Mouse (Mus musculus) MN1 (cell line): ENCODE results near the gene Wdr82.

Experiments used
- DNase-seq: peaks from one replicate; pipeline ENCODE4 v3.0.0-alpha.2; 2016; ENCODE audit warnings: low spot score

Gene Wdr82

DNA sequence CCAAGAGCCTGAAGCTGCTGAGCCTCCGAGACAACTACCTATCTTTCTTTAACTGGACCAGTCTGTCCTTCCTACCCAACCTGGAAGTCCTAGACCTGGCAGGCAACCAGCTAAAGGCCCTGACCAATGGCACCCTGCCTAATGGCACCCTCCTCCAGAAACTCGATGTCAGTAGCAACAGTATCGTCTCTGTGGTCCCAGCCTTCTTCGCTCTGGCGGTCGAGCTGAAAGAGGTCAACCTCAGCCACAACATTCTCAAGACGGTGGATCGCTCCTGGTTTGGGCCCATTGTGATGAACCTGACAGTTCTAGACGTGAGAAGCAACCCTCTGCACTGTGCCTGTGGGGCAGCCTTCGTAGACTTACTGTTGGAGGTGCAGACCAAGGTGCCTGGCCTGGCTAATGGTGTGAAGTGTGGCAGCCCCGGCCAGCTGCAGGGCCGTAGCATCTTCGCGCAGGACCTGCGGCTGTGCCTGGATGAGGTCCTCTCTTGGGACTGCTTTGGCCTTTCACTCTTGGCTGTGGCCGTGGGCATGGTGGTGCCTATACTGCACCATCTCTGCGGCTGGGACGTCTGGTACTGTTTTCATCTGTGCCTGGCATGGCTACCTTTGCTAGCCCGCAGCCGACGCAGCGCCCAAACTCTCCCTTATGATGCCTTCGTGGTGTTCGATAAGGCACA is 54.9 kb downstream of the Wdr82 start:
- DNase-seq = no peak

DNA sequence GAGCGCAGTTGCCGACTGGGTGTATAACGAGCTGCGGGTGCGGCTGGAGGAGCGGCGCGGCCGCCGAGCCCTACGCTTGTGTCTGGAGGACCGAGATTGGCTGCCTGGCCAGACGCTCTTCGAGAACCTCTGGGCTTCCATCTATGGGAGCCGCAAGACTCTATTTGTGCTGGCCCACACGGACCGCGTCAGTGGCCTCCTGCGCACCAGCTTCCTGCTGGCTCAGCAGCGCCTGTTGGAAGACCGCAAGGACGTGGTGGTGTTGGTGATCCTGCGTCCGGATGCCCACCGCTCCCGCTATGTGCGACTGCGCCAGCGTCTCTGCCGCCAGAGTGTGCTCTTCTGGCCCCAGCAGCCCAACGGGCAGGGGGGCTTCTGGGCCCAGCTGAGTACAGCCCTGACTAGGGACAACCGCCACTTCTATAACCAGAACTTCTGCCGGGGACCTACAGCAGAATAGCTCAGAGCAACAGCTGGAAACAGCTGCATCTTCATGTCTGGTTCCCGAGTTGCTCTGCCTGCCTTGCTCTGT is 55.5 kb downstream of the Wdr82 start:
- no peak for DNase-seq

GRCm38 (mm10) chr9:106227790-106228429 is 57.2 kb downstream of the Wdr82 start:
- no peak for DNase-seq

- no peak for DNase-seq
Observed at GRCm38 (mm10) chr9:106230051-106230733, 59.5 kb downstream of the Wdr82 start.

DNA sequence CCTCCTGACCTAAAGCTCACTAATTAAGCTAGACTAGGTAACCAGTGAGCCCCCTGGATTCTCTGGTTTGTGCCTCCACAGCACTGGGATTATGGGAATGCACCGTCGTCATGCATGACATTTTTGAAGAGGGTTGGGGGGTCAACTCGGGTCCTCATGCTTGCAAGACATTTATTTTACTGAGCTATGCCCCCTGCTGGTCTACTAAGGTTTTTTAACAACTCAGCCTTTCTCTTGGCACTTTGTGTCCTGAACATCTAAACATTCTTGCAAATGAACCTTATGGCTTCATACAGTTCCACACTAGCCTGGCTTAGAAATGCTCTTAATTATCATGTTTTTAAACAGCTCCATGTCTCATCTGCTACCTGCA is 60.0 kb downstream of the Wdr82 start:
- no peak for DNase-seq

- no peak for DNase-seq
Observed at GRCm38 (mm10) chr9:106231220-106231619, 60.5 kb downstream of the Wdr82 start.

GRCm38 (mm10) chr9:106231816-106232215 is 61.1 kb downstream of the Wdr82 start:
- DNase-seq = no peak

DNA sequence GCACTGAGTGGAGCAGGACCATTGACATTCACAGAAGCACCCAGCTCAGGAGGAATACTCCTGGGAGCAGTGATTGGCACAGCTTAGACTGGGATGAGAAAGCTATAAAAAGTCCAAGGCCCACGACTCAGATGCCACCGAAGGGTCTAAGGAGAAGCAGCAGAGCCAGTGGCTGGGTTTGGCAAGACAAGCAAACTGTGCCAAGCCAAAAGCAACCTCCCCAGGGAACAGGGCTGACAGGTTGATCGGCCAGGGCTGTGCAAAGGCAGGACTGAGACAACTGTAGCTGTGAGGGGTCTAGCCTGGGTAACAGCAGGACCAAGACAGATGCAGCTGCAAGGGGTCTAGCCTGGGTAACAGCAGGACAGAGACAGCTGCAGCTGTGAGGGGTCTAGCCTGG is 62.2 kb downstream of the Wdr82 start:
- no peak for DNase-seq

DNA sequence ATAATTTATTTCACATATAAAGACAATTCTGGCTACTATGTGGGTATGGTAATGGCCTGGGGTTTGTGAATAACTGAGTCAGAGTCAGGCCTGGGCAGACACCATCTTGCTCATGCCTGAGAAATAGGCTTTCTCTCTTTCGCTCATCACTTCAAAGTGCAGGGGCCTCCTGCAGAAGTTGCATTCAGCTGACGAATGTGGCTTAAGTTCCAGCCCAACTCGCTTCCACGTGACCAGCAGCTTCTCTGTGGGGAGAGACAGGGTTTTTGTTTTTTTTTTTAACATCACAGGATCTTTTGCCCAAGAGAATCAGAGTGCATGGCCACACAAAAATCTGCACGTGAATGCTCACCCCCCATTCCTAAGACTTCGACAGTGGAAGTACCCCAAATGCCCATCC is 63.2 kb downstream of the Wdr82 start:
- DNase-seq = no peak

GRCm38 (mm10) chr9:106235194-106235830 is 64.6 kb downstream of the Wdr82 start:
- no peak for DNase-seq

GRCm38 (mm10) chr9:106236156-106236817 is 65.6 kb downstream of the Wdr82 start:
- DNase-seq = no peak

GRCm38 (mm10) chr9:106236818-106237211 is 66.1 kb downstream of the Wdr82 start:
- no peak for DNase-seq

DNA sequence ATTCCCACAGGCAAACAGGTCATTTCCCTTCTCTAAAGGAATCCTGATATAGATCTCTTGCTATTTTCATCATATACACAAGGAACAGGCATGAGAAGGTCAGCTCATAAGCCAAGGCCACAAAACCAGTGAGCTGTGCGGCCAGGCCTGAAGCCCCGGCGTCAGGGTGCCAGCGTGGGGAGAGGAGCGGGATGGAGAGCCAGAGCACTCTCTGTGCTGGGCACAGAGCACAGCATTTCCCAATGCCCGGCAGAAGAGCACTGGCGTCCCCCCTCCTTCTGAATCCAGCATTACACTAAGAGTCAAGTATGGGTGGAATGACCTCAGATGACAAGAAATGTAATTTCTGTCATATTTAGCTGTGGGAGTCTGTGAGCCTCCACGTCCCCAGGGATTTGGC is 66.7 kb downstream of the Wdr82 start:
- DNase-seq = no peak

DNA sequence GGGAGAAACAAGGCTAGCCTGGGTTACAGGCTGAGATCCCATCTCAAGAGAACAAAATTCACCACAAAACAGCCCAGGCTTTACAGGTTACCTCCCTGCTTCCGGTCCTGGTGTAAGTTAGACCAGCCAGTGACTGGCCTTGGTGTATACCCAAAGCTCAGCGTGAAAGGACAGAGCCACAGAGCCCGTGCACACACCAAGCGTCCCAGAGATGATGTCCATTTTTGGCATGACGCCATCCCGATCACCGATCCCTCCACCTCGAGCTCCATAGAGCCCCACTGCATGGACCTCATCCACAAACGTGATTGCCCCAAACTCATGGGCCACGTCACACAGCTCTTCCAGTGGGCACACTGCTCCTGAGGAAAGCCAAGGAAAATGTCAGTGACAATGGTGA is 67.2 kb downstream of the Wdr82 start:
- no peak for DNase-seq
